Mouse (Mus musculus) heart, postnatal 14 days (tissue): Measurements from ENCODE around the gene Frs3. TPM values are rescaled to one million over a fixed set of nuclear protein-coding genes. Genes with fewer than 3 reads are reported as not detected.

Experiments used
- total RNA-seq, 2 experiments: library from RNA; stranded (reverse); gene quantifications; 2 replicates each; pipeline ENCODE4 v1.2.3; 2021

The Frs3 gene
- total RNA-seq, 2 experiments from 2014 or later, result 3.3 to 5.4 TPM

Other genes with a start within 250 kb of the Frs3 start
- 10 to 100 TPM; 14.9 to 15.6 TPM for gene Taf8, start 186.7 kb upstream of the Frs3 start, total RNA-seq
- 100 to 1,000 TPM in 1 of 2 experiments, 10 to 100 TPM in 1; 93.8 to 126 TPM for gene Ccnd3, start 184.0 kb upstream of the Frs3 start, total RNA-seq
- gene Bysl, start 77.5 kb upstream of the Frs3 start, total RNA-seq, result 10 to 100 TPM; 14.0 to 15.8 TPM
- 10 to 100 TPM; 18.7 to 20.8 TPM for gene Med20, start 77.4 kb upstream of the Frs3 start, total RNA-seq
- gene Gm20517, start 77.4 kb upstream of the Frs3 start, total RNA-seq, result 1 to 10 TPM; 1.9 to 2.5 TPM
- gene Usp49, start 58.3 kb upstream of the Frs3 start, total RNA-seq, result 1 to 10 TPM; 4.4 to 4.5 TPM
- gene Tomm6, start 644 bp upstream of the Frs3 start, total RNA-seq, result 100 to 1,000 TPM; 129 TPM
- under 1 TPM; 0.74 to 0.78 TPM for gene Gm21981, start 5.4 kb downstream of the Frs3 start, total RNA-seq
- gene Prickle4, start 5.7 kb downstream of the Frs3 start, total RNA-seq, result 1 to 10 TPM; 3.8 to 5.4 TPM
- gene Pgc, start 37.8 kb downstream of the Frs3 start, total RNA-seq, result not detected
- 10 to 100 TPM; 46.8 to 49.3 TPM for gene Tfeb, start 48.0 kb downstream of the Frs3 start, total RNA-seq
- gene Mdfi, start 145.7 kb downstream of the Frs3 start, total RNA-seq, result 1 to 10 TPM; 2.8 to 3.9 TPM
- gene Foxp4, start 235.6 kb downstream of the Frs3 start, total RNA-seq, result 10 to 100 TPM; 12.2 to 13.6 TPM